Mouse (Mus musculus): ENCODE measurements around the gene Hamp.

GRCm38 (mm10) chr7:30958866-30959487 lies 15.1 kb upstream of the Hamp start:
- TF ChIP-seq CTCF (IDR thresholded peaks at IDR 0.05; ENCODE audit: extremely low read depth, insufficient read depth, low read length): no peak
- peak; percentile 3; the same call in 1 of the 2 replicates for TF ChIP-seq POLR2A (IDR thresholded peaks at IDR 0.05; ENCODE audit: extremely low read depth, insufficient read depth, low read length)
